Mouse (Mus musculus) heart, adult 2 months (tissue): ENCODE measurements around the gene Aldoart2.

Experiments used
- CTCF ChIP-seq: fragments of 200-600 bp; IDR thresholded peaks from 2 replicates; pipeline ENCODE4 v1.8.1; 2022; ENCODE audit warnings: antibody characterized with exemption, mild to moderate bottlenecking, moderate library complexity
- EP300 ChIP-seq: fragments of 200-500 bp; IDR thresholded peaks from 2 replicates; pipeline ENCODE4 v1.6.1; 2011; ENCODE audit warnings: low read depth, low read length, control low read depth; ENCODE audit not compliant: insufficient read depth
- POLR2A ChIP-seq: fragments of 200-500 bp; IDR thresholded peaks from 2 replicates; pipeline ENCODE4 v1.6.1; 2011; ENCODE audit warnings: mild to moderate bottlenecking, low read depth, low read length, control low read depth; ENCODE audit not compliant: insufficient read depth

- TF ChIP-seq CTCF (no peak), POLR2A (no peak), EP300 (no peak)
Observed at GRCm38 (mm10) chr12:55598887-55599561, 34.0 kb downstream of the Aldoart2 start, which contains the start of gene Insm2.
